Comparison of ENCODE assay signal across 14 mouse cellular contexts in the genomic region with DNA sequence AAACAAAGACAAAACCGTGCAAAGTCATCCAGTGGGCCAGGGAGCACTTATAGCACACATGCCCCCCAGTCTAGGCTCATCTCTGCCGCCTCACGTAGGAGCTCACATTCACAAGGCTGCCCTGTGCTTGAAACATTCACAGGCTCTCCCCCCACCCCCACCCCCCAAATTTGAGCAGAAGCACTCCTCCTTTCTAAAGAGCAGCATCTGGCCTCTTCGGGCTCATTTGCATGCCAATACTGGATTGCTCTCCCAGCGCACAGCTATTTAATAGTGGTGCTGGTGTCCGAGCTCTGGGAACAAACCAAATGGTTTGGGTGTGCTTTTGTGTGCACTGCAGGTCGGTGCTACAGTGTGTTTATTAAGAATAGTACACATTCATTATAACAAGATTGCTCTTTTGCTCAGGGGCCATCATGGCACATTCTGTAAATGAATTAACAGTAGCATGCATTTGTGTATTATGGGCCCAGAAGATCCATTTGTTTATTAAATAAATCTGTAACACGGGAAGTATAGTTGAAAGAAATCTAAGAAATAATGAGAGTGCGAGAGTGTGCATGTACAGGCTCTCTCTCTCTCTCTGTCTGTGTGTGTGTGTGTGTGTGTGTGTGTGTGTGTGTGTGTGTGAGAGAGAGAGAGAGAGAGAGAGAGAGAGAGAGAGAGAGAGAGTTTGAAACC.
DNase-seq lines count a peak whose midpoint lies in the region; ATAC-seq lines count a peak whose summit lies in the region.
"Had no signal": no experiment of that assay in that cellular context is flagged by ENCODE, and none has a peak within 500 bp of the region (broad histone marks: within the 10 kb centered on the region; RNA-seq: fewer than 3 reads in every experiment).

No protein-coding gene starts in this region.

- H3K4me1 ChIP-seq in forebrain, embryonic 10.5 days = peaks cover 61% of the 10 kb centered on the region
- peaks cover 10% of the 10 kb centered on the region; the same call in 1 of the 2 replicates for H3K4me1 ChIP-seq in hindbrain, embryonic 15.5 days (replicated peaks)
- H3K4me1 ChIP-seq: liver, embryonic 15.5 days had no signal

- peaks cover 4% of the 10 kb centered on the region for H3K27me3 ChIP-seq in forebrain, embryonic 10.5 days (ENCODE audit: poor library complexity, severe bottlenecking)
- H3K27me3 ChIP-seq in hindbrain, embryonic 15.5 days = no peaks in the 10 kb centered on the region
- H3K27me3 ChIP-seq: liver, embryonic 15.5 days had no signal

- 7% methylated on average over 9 of the region's 9 CpGs for WGBS in forebrain, embryonic 10.5 days
- 18% methylated on average over 9 of the region's 9 CpGs for WGBS in hindbrain, embryonic 15.5 days

- DNase-seq in ZHBTc4 (ENCODE audit: low read depth, low spot score) = peak; percentile 55
- DNase-seq in forebrain, embryonic 10.5 days (ENCODE audit: extremely low spot score, low spot score) = peak; percentile 72
- DNase-seq in neural tube, embryonic 10.5 days (ENCODE audit: extremely low spot score, low spot score) = peak; percentile 43
- no peak for DNase-seq in cerebellum, adult 11 months
- no peak for DNase-seq in lung, postnatal 14 days
- no peak for DNase-seq in cerebellum, adult 9-11 months
- DNase-seq in layer of hippocampus, adult 8-10 months (ENCODE audit: low spot score in 2 of 2) = no peak
- DNase-seq: cerebellum, postnatal 14 days; heart, adult 18-20 months; spleen, adult 18-20 months; thymus, adult 2 months had no signal

- H3K9ac ChIP-seq in hindbrain, embryonic 15.5 days = no peak overlapping the region
- H3K9ac ChIP-seq: liver, embryonic 15.5 days had no signal

- H3K9me3 ChIP-seq in forebrain, embryonic 10.5 days = no peaks in the 10 kb centered on the region
- no peaks in the 10 kb centered on the region for H3K9me3 ChIP-seq in hindbrain, embryonic 15.5 days
- H3K9me3 ChIP-seq: liver, embryonic 15.5 days had no signal

- peak overlapping the region; percentile 82 for H3K27ac ChIP-seq in forebrain, embryonic 10.5 days
- H3K27ac ChIP-seq in hindbrain, embryonic 15.5 days (replicated peaks) = no peak overlapping the region
- H3K27ac ChIP-seq: kidney, postnatal 0 days; liver, embryonic 15.5 days had no signal

- no peaks in the 10 kb centered on the region for H3K36me3 ChIP-seq in forebrain, embryonic 10.5 days (replicated peaks)
- no peaks in the 10 kb centered on the region for H3K36me3 ChIP-seq in hindbrain, embryonic 15.5 days
- H3K36me3 ChIP-seq: liver, embryonic 15.5 days had no signal

- peak overlapping the region; percentile 6; the same call in 1 of the 2 replicates for H3K4me3 ChIP-seq in forebrain, embryonic 10.5 days
- H3K4me3 ChIP-seq in hindbrain, embryonic 15.5 days = no peak overlapping the region
- H3K4me3 ChIP-seq: liver, embryonic 15.5 days had no signal

- peak; percentile 82 for ATAC-seq in hindbrain, embryonic 15.5 days (ENCODE audit: low FRiP score, low read depth)

- H3K4me2 ChIP-seq in hindbrain, embryonic 15.5 days = no peak overlapping the region
- H3K4me2 ChIP-seq: liver, embryonic 15.5 days had no signal

Comparison
In these comparisons a context has a peak if more than half of its experiments do, and no peak if none do; other contexts are left out.
1. DNase-seq: peak in ZHBTc4 (single experiment), forebrain, embryonic 10.5 days (single experiment) and neural tube, embryonic 10.5 days (single experiment); none in cerebellum, adult 11 months (single experiment), lung, postnatal 14 days (single experiment), cerebellum, adult 9-11 months (single experiment) and layer of hippocampus, adult 8-10 months (0 of 2).